Mouse (Mus musculus) frontal cortex, adult 2 months (tissue): ENCODE results near the gene Gm9833. TPM values are rescaled to one million over a fixed set of nuclear protein-coding genes. Genes with fewer than 3 reads are reported as not detected.
"Not testable (repeated sequence)": the region's sequence is repeated elsewhere in the genome, so short reads cannot be mapped to it uniquely, and the experiment has no call there.

Source experiments
- DNase-seq, 2 experiments: peaks; one replicate each; pipeline ENCODE4 v3.0.0; 2022; ENCODE audit warnings: low spot score in 1 of 2; ENCODE audit errors: extremely low spot score in 1 of 2
- polyA plus RNA-seq: library from polyadenylated mRNA; depleted of rRNA; stranded (reverse); fragments of >200 nt; gene quantifications from 2 replicates; pipeline ENCODE4 v1.2.3, GENCODE M21; 2012; rRNA removed

Gm9833 gene
- 4.8 and 5.1 TPM in 2 replicates for polyA plus RNA-seq

DNA sequence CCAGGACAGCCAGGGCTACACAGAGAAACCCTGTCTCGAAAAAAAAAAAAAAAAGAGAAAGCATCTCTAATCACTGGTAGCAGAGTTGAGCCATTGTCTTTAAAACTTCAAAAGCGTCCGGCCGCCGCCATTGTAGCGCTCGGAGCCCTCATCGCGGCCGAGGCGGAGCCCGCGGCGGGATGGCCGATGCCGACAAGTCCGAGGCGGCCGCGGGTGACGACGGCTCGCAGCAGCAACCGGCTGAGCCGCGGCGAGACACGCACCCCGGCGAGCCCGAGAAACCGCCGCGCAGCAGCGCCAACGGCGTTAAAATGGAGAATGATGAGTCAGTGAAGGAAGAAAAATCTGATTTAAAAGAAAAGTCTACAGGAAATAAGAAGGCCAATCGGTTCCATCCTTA is at the start of gene Gm9833:
Gene Gm9833, plus strand, starts transcription at position 117 of the 400 bp plus-strand sequence.
- DNase-seq, result not testable (repeated sequence)

DNA sequence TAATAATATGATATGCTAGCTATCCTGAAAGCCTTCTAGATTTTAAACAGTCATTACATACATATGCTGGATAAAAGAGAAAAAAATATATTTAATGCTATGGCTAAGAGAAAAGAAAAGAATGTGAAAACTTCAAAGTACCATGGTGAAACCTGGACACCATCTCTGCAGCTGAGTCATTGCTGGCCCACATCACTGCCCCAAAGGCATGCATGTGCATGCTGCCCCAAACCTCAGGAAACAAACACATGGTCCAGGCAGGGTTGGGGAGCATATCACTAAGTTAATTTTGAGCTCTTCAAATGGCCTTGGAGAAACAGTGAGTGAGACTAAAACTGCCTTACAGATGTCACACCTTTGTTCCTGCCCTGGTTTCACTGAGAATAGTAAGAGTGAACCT is 17.8 kb upstream of the Gm9833 start:
- DNase-seq, result no peak

GRCm38 (mm10) chr3:10075826-10076225 is 12.1 kb upstream of the Gm9833 start:
- no peak for DNase-seq

- DNase-seq, result no peak
Measured at GRCm38 (mm10) chr3:10077096-10077841, 10.6 kb upstream of the Gm9833 start.

- no peak for DNase-seq
Measured at GRCm38 (mm10) chr3:10078113-10078512, 9.8 kb upstream of the Gm9833 start.

DNA sequence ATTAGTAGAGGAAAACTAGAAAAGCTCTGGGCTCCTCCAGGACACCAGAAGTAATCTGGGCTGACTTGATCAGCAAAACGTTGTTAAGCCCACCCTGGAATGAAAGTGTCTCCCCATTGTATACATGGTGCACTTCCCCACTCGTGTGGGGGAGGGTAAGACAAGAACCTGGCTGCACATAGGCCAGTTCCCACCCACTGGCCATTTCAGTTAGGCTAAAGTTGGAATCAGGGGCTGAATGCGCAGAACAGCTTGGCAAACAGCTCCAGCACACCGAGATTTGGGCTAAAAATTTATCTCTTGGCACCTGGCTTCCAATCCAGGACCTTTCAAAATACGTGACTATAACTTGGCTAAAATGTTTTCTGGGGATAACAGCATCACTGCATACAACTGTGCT is 6.6 kb upstream of the Gm9833 start:
- no peak for DNase-seq

DNA sequence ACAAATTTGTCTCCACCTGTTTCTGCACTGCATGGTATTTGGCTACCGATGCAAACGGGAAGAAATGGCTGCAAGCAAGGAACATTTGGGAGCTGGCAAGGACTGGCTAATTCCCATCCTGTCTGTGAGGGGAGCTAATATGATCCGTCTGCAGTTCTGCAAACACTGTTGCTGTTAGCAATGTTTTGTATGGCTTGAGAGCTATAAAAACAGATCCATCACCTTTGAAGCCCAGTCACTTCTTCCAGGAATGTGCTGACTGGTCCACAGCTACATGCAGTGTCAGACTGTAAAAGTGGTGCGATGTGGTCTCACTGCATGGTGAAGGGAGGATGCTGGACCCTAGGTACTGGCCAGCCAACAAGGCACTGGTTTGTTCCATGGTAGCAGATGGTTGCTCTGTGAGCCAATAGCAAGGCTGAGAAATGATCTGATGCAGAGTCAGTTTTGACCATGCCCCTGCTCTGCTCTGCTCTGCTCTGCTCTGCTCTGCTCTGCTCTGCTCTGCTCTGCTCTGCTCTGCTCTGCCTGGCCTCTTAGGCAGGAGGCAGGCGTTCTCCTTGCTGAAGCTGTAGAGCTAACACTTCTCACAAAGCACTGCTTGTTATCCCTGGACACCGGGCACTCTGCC is 5.9 kb upstream of the Gm9833 start:
- peak in 1 of 2 experiments; percentile 25 for DNase-seq

DNA sequence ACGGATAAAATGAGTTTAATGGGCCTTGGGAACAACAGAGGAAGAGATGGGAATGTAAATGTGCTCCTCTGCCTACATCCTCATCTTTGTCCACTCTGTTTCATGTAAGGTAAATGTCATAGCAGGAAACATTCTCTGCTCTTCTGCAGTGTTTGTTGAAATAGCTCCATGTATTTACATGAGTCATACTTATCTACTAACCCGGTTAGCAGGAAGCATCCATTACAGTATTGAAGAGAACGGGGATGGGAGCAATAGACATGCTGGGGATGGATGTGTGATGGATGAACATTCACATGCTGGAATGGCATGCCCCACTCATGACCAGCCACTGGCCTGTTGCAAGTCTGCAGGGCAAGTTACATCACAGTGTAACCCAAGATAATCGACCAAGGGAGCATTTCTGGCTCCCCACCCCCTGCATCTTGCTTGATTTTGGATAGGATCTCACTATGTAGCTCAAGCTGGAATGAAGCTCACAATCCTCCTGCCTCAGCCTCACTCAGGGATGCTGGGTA is 5.3 kb upstream of the Gm9833 start:
- no peak for DNase-seq

- DNase-seq, result no peak
Measured at GRCm38 (mm10) chr3:10084102-10084501, 3.8 kb upstream of the Gm9833 start.

DNA sequence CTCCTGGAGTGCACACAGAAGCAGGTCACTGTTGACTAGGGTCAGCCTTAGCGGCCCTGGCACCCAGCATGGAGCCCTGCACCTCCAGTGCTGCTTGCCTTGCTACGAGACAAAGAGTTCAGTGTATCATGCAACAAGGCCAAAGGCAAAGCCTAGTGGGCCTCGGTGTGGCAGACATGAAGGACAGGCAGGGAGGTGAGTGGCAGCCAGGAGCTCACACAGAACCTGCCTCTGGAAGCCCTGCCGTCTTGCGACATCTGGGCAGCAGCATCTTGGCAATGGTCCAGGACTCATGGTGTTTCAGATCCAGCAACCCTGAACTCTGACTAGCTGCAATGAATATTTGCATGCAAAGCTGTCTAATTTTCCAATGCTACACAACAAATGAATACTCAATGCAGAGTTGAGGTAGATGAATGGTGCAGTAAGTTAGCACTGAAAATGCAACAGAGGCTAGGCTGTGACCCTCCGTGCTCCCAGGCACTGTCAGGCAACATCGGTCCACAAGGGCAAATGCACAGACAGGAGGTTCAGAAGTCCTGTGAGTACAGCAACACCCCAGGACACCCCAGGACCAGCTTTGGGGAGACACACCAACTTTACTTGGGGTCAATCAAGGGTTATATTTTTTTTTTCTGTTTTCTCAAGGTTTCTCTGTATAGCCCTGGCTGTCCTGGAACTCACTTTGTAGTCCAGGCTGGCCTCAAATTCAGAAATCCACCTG is 2.4 kb upstream of the Gm9833 start:
- no peak for DNase-seq

DNA sequence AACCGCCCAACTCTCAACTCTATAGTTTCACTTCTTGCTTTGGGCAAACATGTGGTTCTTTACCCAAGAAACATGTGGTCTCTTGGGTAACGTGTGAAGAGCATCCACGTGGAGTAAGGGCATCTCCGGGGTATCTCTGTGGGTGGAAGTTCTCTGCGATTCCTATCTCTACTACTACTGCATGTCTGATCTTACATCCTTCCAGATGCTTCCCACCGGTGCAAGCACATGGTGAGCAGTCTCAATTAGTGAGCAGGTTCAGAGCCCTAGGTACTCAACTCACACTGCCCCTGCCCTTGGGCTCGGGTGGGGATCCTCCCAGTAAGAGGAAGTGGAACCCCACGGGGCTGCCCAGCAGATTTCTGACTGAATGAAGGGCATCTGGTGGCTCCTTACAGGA is 399 bp upstream of the Gm9833 start:
- DNase-seq, result no peak

DNA sequence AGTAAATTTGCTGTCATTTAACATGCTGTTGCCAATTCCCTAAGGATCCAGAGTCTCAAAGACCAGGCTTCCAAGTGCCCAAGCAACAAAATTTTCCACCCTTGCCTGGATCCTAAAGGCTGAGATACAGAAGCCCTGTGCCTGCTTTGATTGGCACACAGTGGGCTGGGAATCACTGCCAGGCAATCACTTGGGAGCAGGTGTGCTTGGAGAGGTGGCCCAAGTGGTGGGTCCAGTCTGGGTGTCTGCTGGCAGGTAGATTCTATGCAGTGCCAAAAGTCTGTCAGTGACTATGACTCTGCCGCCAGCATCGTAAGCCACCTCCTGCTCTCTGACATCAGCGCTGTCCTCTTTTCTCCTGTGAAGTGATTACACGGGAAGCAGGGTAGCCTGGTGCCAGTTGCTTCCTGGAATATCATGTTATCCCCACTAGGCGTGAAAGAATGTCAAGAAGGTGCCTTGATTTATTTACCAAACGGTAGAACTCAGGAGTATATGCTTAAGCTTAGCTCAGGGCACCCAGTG is 3.8 kb downstream of the Gm9833 start:
- no peak for DNase-seq

- no peak for DNase-seq
Measured at GRCm38 (mm10) chr3:10092499-10092898, 4.6 kb downstream of the Gm9833 start.

DNA sequence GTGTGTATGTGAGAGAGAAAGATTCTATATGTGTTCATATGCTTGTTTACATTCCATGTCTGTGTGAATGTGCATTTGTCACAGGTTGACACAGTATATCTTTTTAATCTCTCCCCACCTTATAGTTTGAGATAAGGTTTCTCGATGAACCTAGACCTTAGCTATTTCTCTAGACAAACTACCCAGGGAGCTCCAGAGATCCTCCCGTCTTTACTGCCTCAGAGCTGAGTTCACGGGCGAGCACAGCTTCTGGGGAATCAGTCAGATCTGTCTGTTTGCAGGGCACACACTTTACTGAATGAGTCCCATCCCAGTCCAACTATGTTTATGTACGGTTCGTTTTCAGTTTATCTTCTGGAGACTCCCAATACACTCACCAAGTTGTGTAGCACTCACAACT is 5.0 kb downstream of the Gm9833 start:
- DNase-seq, result no peak

DNA sequence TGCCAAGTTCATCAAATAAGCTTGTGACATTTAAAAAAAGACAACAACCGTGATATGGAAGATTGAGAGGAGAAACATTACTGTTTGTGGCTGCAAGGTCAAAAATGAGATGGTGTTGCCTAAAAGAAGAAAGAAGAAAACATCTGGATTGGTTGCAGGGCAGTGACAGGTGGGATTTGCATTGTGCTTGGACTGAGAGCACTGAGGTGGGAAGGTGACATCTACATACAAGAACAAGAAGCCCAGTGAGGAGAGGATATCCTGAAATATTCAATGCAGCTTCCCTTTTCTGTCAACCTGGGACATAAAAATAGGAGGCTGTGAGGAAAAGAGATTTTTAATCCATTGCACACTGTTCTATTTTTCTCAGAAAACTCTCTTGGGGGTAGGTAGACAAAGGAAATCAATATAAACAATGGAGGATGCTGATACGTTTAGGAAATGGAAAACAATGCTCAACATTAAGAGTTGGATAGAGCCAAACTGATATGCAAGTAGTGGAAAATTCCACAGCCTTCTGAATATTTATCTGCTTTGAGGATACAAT is 7.2 kb downstream of the Gm9833 start:
- no peak for DNase-seq

DNA sequence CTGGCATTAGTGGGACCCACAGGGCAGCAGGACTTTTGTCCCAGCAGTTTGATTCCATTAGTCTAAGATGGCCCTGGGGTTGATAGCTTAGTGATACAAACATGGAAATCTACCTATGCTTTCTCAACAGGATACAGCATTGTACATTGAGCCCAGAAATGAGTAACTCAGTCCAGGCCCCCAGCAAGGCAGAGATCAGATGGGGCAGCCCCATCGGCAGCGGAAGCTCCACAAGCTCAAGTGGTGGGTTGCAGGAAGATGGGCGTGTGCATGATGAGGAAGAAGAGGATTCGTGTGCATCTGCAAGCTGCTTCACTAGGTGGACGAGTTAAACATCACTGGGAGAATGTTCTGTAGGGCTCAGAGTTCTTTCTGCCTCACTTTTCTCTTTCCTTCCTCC is 11.8 kb downstream of the Gm9833 start:
- no peak for DNase-seq

DNA sequence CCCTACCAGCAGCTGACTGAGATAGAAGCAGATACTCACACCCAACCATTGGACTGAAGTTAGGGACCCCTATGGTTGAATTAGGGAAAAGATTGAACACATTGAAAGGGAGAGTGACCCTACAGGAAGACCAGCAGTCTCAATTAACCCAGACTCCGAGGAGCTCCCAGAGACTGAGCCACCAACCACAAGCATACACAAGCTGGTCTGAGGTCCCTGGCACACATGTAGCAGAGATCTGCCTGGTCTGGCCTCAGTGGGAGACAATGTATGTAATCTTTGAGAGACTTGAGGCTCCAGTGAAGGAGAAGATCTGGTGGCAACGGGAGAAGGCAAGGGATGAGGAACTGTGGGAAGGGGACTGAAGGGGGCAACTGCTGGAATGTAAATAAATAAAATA is 23.7 kb downstream of the Gm9833 start:
- no peak for DNase-seq

DNA sequence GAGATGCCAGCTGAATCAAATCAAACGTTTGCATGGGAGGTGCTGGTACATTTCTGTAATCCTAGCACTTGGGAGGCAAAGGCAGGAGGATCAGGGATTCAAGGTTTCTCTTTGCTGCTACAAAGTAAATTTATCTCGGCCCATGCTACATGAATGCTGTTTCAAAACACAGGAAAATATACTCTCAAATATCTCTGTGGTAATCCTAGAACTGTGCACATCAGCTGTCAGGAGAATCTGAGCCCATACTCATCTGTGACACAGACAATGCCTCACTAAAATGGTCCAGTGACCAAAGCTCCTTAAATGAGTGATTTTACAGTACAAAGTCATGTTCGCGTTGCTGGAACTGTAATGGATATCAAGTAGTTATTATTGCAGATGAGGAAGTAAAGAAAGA is 24.3 kb downstream of the Gm9833 start:
- no peak for DNase-seq

DNA sequence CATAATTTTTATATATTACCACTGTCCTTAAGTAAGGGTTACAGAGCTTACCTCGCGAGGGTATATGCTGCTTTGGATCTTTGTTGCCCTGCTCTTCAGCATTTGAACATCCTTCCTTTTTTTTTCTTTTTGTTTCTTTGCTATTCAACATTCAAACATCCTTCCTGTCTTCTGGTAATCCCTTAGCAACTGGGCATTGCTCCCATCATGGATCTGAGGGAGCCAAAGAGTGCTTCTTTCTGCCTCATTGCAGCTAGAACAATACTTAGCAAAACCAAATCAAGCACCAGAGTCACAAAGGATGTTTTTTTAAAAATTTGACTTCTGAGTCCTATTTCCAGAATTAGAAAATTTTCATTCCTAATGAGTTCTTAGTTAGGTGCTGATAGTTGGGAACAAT is 24.8 kb downstream of the Gm9833 start:
- no peak for DNase-seq

GRCm38 (mm10) chr3:10116531-10116930 is 28.6 kb downstream of the Gm9833 start:
- DNase-seq, result no peak

- DNase-seq, result no peak
Measured at GRCm38 (mm10) chr3:10121232-10121631, 33.3 kb downstream of the Gm9833 start.
